Mouse (Mus musculus) large intestine, adult 2 months (tissue): Measurements from ENCODE around the gene Rtn4rl1. TPM values are rescaled to one million over a fixed set of nuclear protein-coding genes. Genes with fewer than 3 reads are reported as not detected.
"Not testable (repeated sequence)": the region's sequence is repeated elsewhere in the genome, so short reads cannot be mapped to it uniquely, and the experiment has no call there.

Experiments used
- DNase-seq: peaks from one replicate; pipeline ENCODE4 v3.0.0-alpha.2; 2012; ENCODE audit warnings: low read depth, low spot score
- WGBS: fragments of 180-500 bp; shearing (Covaris S2); methylation state at CpG from one replicate; pipeline ENCODE4 v1.1.7; 2018; 5-methylcytosine and 5-hydroxymethylcytosine counted together
- polyA plus RNA-seq: library from polyadenylated mRNA; depleted of rRNA; stranded (reverse); fragments of >200 nt; gene quantifications from 2 replicates; pipeline ENCODE4 v1.2.3, GENCODE M21; 2012

Rtn4rl1 gene
- polyA plus RNA-seq, 1 experiment = 4.1 TPM

- DNase-seq = no peak
- WGBS = 78% methylated on average over 4 of the region's 4 CpGs
Observed at GRCm38 (mm10) chr11:75285893-75286467, 92.4 kb downstream of the Rtn4rl1 start.

GRCm38 (mm10) chr11:75286868-75287267, 93.3 kb downstream of the Rtn4rl1 start:
- 91% methylated on average over 4 of the region's 4 CpGs for WGBS
- DNase-seq = no peak

- no peak for DNase-seq
- 88% methylated on average over 10 of the region's 10 CpGs for WGBS
Observed at GRCm38 (mm10) chr11:75287940-75288339, 94.4 kb downstream of the Rtn4rl1 start.

- DNase-seq = no peak
- WGBS = 82% methylated on average over 8 of the region's 8 CpGs
Observed at GRCm38 (mm10) chr11:75288517-75288916, 94.9 kb downstream of the Rtn4rl1 start.

GRCm38 (mm10) chr11:75289120-75289519, 95.5 kb downstream of the Rtn4rl1 start:
- 37% methylated on average over 2 of the region's 2 CpGs for WGBS
- DNase-seq = no peak

- DNase-seq = peak; percentile 85
- 19% methylated on average over 6 of the region's 6 CpGs for WGBS
Observed at GRCm38 (mm10) chr11:75290566-75291271, 97.1 kb downstream of the Rtn4rl1 start.

DNA sequence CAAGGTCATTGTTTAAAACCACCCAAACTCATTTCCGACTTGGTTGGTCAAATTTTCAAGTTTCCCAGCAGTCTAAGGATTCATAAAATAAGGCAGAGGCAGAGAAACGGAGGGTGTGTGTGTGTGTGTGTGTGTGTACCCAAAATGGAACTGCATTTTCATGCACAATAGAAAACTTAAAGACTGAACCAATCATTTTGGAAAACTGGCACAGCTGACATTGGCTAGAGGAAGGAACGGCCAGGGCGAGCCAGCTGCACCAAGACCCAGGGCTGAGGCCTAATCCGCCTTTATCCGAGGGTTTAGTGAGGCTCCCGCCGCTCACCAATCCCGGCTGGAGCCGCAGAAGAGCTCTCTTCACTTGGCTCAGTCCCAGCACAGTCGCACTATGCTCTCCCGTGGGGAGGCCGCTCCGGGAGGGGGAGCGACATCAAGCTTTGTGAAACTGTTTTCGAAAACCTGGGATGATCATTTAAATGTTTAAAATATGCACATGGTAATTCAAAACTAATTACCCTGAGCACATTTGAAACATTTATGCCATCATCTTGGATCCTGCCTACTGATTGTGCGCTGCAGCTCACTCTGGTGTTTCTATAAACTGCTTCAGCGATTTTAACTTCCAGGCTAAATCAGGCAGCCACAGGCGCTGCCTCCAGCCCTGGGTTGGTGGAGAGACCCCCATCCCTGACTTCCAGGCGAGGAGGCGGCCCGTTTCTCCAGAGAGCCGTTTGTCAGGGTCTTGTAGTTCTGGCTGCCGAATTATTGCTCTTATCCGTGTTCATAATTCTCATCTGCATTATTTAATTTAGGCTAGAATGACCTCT, 98.0 kb downstream of the Rtn4rl1 start:
- 56% methylated on average over 25 of the region's 25 CpGs for WGBS
- DNase-seq = no peak

- 95% methylated on average over 7 of the region's 7 CpGs for WGBS
- DNase-seq = no peak
Observed at GRCm38 (mm10) chr11:75292281-75292680, 98.7 kb downstream of the Rtn4rl1 start.

DNA sequence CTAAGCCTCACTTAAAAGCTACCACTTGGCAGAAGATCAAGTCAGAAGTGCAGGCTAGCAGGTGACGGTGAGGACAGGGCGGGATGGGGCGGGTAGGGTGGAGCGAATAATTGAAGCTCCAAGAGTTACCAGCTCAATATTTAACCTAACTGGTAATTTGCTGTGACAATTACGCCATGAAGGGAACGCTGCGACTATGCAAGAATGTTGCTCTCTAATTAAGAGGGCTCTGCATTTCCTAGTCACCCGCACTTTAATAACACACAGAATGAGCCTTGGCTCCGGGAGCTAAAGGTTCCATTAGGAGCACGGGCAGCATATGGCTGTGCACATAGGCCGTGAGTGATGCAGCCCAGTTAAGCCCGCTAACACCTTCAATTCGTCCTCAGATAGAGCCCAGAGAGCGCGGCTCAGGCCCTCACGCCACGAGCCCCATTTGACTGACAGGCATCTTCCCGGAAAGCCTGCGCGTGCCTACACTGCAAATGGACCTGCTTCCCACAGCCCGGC, 100.3 kb downstream of the Rtn4rl1 start:
- 19% methylated on average over 21 of the region's 21 CpGs for WGBS
- peak; percentile 47 for DNase-seq

DNA sequence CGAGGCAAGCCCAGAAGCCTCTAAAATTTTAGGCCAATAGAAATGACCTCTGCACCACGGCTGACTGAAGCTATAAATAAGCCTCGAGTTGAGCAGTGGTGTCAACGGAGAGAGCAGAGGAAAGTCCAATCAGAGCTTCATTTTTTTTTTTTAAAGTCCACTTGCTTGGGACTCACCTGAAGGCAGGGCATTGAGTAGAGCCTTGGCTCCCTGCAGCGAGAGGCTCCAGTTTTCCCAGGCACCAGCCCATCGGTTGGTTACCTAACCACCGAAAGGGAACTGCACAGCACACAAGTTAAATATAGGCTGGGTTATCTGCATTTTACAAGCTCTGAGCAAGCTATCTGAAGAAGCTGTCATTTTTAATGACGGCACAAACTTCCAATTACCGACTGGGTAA, 101.3 kb downstream of the Rtn4rl1 start:
- no peak for DNase-seq
- 16% methylated on average over 9 of the region's 9 CpGs for WGBS

DNA sequence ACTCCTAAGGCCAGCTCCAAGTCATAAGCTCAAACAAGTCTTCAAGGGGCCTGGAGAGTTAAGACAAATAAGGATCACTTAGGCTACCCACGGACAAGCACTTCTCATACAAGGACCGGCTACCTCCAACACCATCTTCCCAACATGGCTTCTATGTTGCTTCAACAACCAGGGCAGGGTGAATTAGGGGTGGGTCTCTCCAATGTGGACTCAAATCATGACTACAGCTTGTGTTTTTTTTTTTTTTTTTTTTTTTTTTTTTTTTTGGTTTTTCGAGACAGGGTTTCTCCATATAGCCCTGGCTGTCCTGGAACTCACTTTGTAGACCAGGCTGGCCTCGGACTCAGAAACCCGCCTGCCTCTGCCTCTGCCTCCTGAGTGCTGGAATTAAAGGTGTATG, 102.0 kb downstream of the Rtn4rl1 start:
- DNase-seq = not testable (repeated sequence)
- 85% methylated on average over 5 of the region's 5 CpGs for WGBS

- WGBS = 56% methylated on average over 9 of the region's 9 CpGs
- no peak for DNase-seq
Observed at GRCm38 (mm10) chr11:75296406-75297005, 102.9 kb downstream of the Rtn4rl1 start.

GRCm38 (mm10) chr11:75297631-75298030, 104.0 kb downstream of the Rtn4rl1 start:
- DNase-seq = no peak
- WGBS = 41% methylated on average over 9 of the region's 9 CpGs

GRCm38 (mm10) chr11:75298491-75298890, 104.9 kb downstream of the Rtn4rl1 start:
- DNase-seq = no peak
- 59% methylated on average over 11 of the region's 11 CpGs for WGBS

DNA sequence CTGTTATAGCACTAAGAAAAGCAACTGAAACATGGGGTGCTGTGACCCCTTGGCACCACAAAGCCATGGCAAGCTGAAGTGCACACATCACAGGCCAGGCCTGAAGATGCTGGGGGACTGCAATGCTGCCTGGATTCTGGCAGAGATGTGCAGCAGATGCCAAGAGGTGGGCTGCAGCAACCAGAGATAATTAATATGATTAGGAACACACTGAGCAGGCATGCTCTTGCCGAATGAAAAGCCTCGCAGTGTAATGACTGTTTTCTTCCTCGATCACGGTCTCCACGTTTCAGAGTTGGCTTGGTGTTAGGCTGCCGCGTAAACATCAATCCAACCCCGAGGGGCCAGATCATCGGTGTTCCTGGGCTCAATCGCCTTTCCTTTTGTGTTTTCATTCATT, 106.2 kb downstream of the Rtn4rl1 start:
- DNase-seq = no peak
- WGBS = 88% methylated on average over 10 of the region's 10 CpGs

GRCm38 (mm10) chr11:75300954-75301353, 107.4 kb downstream of the Rtn4rl1 start:
- DNase-seq = no peak
- WGBS = 85% methylated on average over 9 of the region's 9 CpGs

GRCm38 (mm10) chr11:75304797-75305196, 111.2 kb downstream of the Rtn4rl1 start:
- WGBS = 81% methylated on average over 9 of the region's 9 CpGs

GRCm38 (mm10) chr11:75308650-75309049, 115.1 kb downstream of the Rtn4rl1 start:
- WGBS = 80% methylated on average over 4 of the region's 4 CpGs
- no peak for DNase-seq

More at GRCm38 (mm10) chr11:75304797-75305196, 111.2 kb downstream of the Rtn4rl1 start:
- DNase-seq = no peak

- DNase-seq = no peak
- 87% methylated on average over 8 of the region's 8 CpGs for WGBS
Observed at GRCm38 (mm10) chr11:75310813-75311212, 117.2 kb downstream of the Rtn4rl1 start.

GRCm38 (mm10) chr11:75311751-75312150, 118.2 kb downstream of the Rtn4rl1 start:
- WGBS = 83% methylated on average over 6 of the region's 6 CpGs
- DNase-seq = no peak
